Mouse (Mus musculus) embryonic facial prominence, embryonic 13.5 days (tissue): ENCODE data around the gene Prss16. TPM values are rescaled to one million over a fixed set of nuclear protein-coding genes. Genes with fewer than 3 reads are reported as not detected.

Experiments used
- ATAC-seq: fragments of 200-750 bp; cut with Nextera tagmentation; 2 replicates; pipeline ENCODE4 v1.8.0; 2017; ENCODE audit warnings: low read depth; ENCODE audit not compliant: insufficient number of reproducible peaks, insufficient read depth, low FRiP score, low TSS enrichment
- H3K27ac ChIP-seq: fragments of 300-500 bp; sonication (generic); 2 replicates; pipeline ENCODE4 v1.5.1; 2015; ENCODE audit warnings: moderate library complexity, mild to moderate bottlenecking, inconsistent platforms
- H3K27me3 ChIP-seq: fragments of 300-500 bp; sonication (generic); 2 replicates; pipeline ENCODE4 v1.6.1; 2015; ENCODE audit warnings: mild to moderate bottlenecking, inconsistent platforms
- H3K36me3 ChIP-seq: fragments of 300-500 bp; sonication (generic); 2 replicates; pipeline ENCODE4 v1.6.1; 2015; ENCODE audit warnings: mild to moderate bottlenecking, inconsistent platforms
- H3K4me1 ChIP-seq: fragments of 300-500 bp; sonication (generic); 2 replicates; pipeline ENCODE4 v1.6.1; 2015; ENCODE audit warnings: inconsistent platforms
- H3K4me2 ChIP-seq: fragments of 300-500 bp; sonication (generic); 2 replicates; pipeline ENCODE4 v1.6.1; 2015; ENCODE audit warnings: moderate library complexity, mild to moderate bottlenecking, inconsistent platforms
- H3K4me3 ChIP-seq: fragments of 300-500 bp; sonication (generic); 2 replicates; pipeline ENCODE4 v1.5.1; 2015; ENCODE audit warnings: mild to moderate bottlenecking, inconsistent platforms
- H3K9ac ChIP-seq: fragments of 300-500 bp; sonication (generic); 2 replicates; pipeline ENCODE4 v1.6.1; 2015; ENCODE audit warnings: mild to moderate bottlenecking, inconsistent platforms
- H3K9me3 ChIP-seq: fragments of 300-500 bp; sonication (generic); 2 replicates; pipeline ENCODE4 v1.6.1; 2016; ENCODE audit warnings: inconsistent platforms
- WGBS: fragments of 180-500 bp; shearing (Covaris S2); methylation state at CpG from one replicate; pipeline ENCODE4 v1.1.7; 2015; ENCODE audit warnings: mixed read lengths; 5-methylcytosine and 5-hydroxymethylcytosine counted together
- polyA plus RNA-seq: library from polyadenylated mRNA; unstranded; fragments of >200 nt; fragmentation: Nextera tagmentation; extraction: Ambion mirVana; gene quantifications from 2 replicates; pipeline ENCODE4 v1.2.1, GENCODE M21; 2015

The Prss16 gene
- polyA plus RNA-seq, 1 experiment from 2014 or later = 1.2 TPM

GRCm38 (mm10) chr13:22034443-22035266, 25.1 kb upstream of the Prss16 start:
- peak overlapping the region; percentile 69 for H3K9ac ChIP-seq
- ATAC-seq = no peak
- no peaks in the 10 kb centered on the region for H3K27me3 ChIP-seq
- H3K4me3 ChIP-seq = peak overlapping the region; percentile 46
- peak overlapping the region; percentile 60 for H3K4me2 ChIP-seq
- H3K27ac ChIP-seq = peak overlapping the region; percentile 88
- peaks cover 19% of the 10 kb centered on the region for H3K4me1 ChIP-seq
- WGBS = 1% methylated on average over 14 of the region's 14 CpGs
- no peaks in the 10 kb centered on the region for H3K9me3 ChIP-seq
- H3K36me3 ChIP-seq = no peaks in the 10 kb centered on the region

- H3K4me1 ChIP-seq = peaks cover 19% of the 10 kb centered on the region
- H3K27me3 ChIP-seq = no peaks in the 10 kb centered on the region
- H3K36me3 ChIP-seq = no peaks in the 10 kb centered on the region
- H3K4me2 ChIP-seq = peak overlapping the region; percentile 60
- H3K27ac ChIP-seq = peak overlapping the region; percentile 88; the same call in 1 of the 2 replicates
- peak overlapping the region; percentile 46 for H3K4me3 ChIP-seq
- H3K9me3 ChIP-seq = no peaks in the 10 kb centered on the region
- H3K9ac ChIP-seq = peak overlapping the region; percentile 69
- no peak for ATAC-seq
- WGBS = 43% methylated on average over 5 of the region's 5 CpGs
These were observed 24.4 kb upstream of the Prss16 start for GRCm38 (mm10) chr13:22033741-22034442.

- ATAC-seq = no peak
- Histone ChIP-seq H3K9ac (no peak overlapping the region), H3K27ac (no peak overlapping the region), H3K4me2 (0 out of 2 replicates have a peak overlapping the region, but pooled peaks have one; percentile 27), H3K4me1 (peaks cover 12% of the 10 kb centered on the region), H3K36me3 (no peaks in the 10 kb centered on the region), H3K9me3 (no peaks in the 10 kb centered on the region), H3K4me3 (no peak overlapping the region), H3K27me3 (no peaks in the 10 kb centered on the region)
- 11% methylated on average over 4 of the region's 4 CpGs for WGBS
These were observed 21.0 kb upstream of the Prss16 start for GRCm38 (mm10) chr13:22030493-22030892.

GRCm38 (mm10) chr13:22029928-22030327, 20.4 kb upstream of the Prss16 start:
- H3K36me3 ChIP-seq = no peaks in the 10 kb centered on the region
- H3K4me3 ChIP-seq = no peak overlapping the region
- ATAC-seq = no peak
- no peak overlapping the region for H3K27ac ChIP-seq
- no peaks in the 10 kb centered on the region for H3K27me3 ChIP-seq
- no peak overlapping the region for H3K9ac ChIP-seq
- 32% methylated on average over 8 of the region's 8 CpGs for WGBS
- H3K4me1 ChIP-seq = peaks cover 12% of the 10 kb centered on the region
- no peaks in the 10 kb centered on the region for H3K9me3 ChIP-seq
- H3K4me2 ChIP-seq = peak overlapping the region; percentile 59; the same call in 1 of the 2 replicates

GRCm38 (mm10) chr13:22028673-22029460, 19.3 kb upstream of the Prss16 start:
- Histone ChIP-seq H3K9ac (peak overlapping the region; percentile 76), H3K4me3 (peak overlapping the region; percentile 51), H3K27me3 (no peaks in the 10 kb centered on the region), H3K4me2 (peak overlapping the region; percentile 59), H3K9me3 (no peaks in the 10 kb centered on the region), H3K36me3 (no peaks in the 10 kb centered on the region), H3K27ac (peak overlapping the region; percentile 83), H3K4me1 (peaks cover 2% of the 10 kb centered on the region)
- WGBS = under 1% methylated on average over 40 of the region's 40 CpGs
- ATAC-seq = peak; percentile 66

- Histone ChIP-seq H3K36me3 (no peaks in the 10 kb centered on the region), H3K4me3 (peak overlapping the region; percentile 54), H3K27ac (peak overlapping the region; percentile 28; the same call in 1 of the 2 replicates), H3K9me3 (no peaks in the 10 kb centered on the region), H3K9ac (peak overlapping the region; percentile 64), H3K27me3 (no peaks in the 10 kb centered on the region), H3K4me2 (peak overlapping the region; percentile 68), H3K4me1 (no peaks in the 10 kb centered on the region)
- WGBS = 1% methylated on average over 35 of the region's 35 CpGs
- no peak for ATAC-seq
These were observed 16.8 kb upstream of the Prss16 start for GRCm38 (mm10) chr13:22026058-22027031.

- Histone ChIP-seq H3K4me1 (peaks cover 4% of the 10 kb centered on the region; the same call in 1 of the 2 replicates), H3K9me3 (no peaks in the 10 kb centered on the region), H3K36me3 (no peaks in the 10 kb centered on the region), H3K4me3 (peak overlapping the region; percentile 46), H3K9ac (peak overlapping the region; percentile 54; the same call in 1 of the 2 replicates), H3K4me2 (peak overlapping the region; percentile 67), H3K27me3 (peaks cover 33% of the 10 kb centered on the region), H3K27ac (no peak overlapping the region)
- ATAC-seq = peak; percentile 75
- under 1% methylated on average over 9 of the region's 9 CpGs for WGBS
These were observed 12.7 kb upstream of the Prss16 start for GRCm38 (mm10) chr13:22022241-22022640.

GRCm38 (mm10) chr13:22021581-22021980, 12.0 kb upstream of the Prss16 start:
- ATAC-seq = no peak
- Histone ChIP-seq H3K4me3 (peak overlapping the region; percentile 46), H3K36me3 (no peaks in the 10 kb centered on the region), H3K4me2 (peak overlapping the region; percentile 67), H3K4me1 (peaks cover 4% of the 10 kb centered on the region; the same call in 1 of the 2 replicates), H3K9ac (peak overlapping the region; percentile 54), H3K27me3 (peaks cover 37% of the 10 kb centered on the region), H3K9me3 (no peaks in the 10 kb centered on the region), H3K27ac (no peak overlapping the region)
- WGBS = under 1% methylated on average over 11 of the region's 11 CpGs

GRCm38 (mm10) chr13:22020901-22021339, 11.4 kb upstream of the Prss16 start:
- peak overlapping the region; percentile 46 for H3K4me3 ChIP-seq
- peaks cover 4% of the 10 kb centered on the region; the same call in 1 of the 2 replicates for H3K4me1 ChIP-seq
- peak overlapping the region; percentile 67 for H3K4me2 ChIP-seq
- peaks cover 44% of the 10 kb centered on the region for H3K27me3 ChIP-seq
- ATAC-seq = no peak
- no peaks in the 10 kb centered on the region for H3K36me3 ChIP-seq
- no peaks in the 10 kb centered on the region for H3K9me3 ChIP-seq
- 0% methylated on average over 8 of the region's 8 CpGs for WGBS
- no peak overlapping the region for H3K27ac ChIP-seq
- 0 out of 2 replicates have a peak overlapping the region, but pooled peaks have one; percentile 59 for H3K9ac ChIP-seq
